Mouse (Mus musculus) liver, embryonic 14.5 days (tissue): ENCODE measurements around the gene Ssr2.

Source experiments
- CTCF ChIP-seq: IDR thresholded peaks from 2 replicates; pipeline ENCODE4 v1.5.1; 2016; ENCODE audit warnings: antibody characterized with exemption, low read depth, control low read depth
- EP300 ChIP-seq: IDR thresholded peaks from 2 replicates; pipeline ENCODE4 v1.6.1; 2016; ENCODE audit warnings: antibody characterized with exemption, low read depth

DNA sequence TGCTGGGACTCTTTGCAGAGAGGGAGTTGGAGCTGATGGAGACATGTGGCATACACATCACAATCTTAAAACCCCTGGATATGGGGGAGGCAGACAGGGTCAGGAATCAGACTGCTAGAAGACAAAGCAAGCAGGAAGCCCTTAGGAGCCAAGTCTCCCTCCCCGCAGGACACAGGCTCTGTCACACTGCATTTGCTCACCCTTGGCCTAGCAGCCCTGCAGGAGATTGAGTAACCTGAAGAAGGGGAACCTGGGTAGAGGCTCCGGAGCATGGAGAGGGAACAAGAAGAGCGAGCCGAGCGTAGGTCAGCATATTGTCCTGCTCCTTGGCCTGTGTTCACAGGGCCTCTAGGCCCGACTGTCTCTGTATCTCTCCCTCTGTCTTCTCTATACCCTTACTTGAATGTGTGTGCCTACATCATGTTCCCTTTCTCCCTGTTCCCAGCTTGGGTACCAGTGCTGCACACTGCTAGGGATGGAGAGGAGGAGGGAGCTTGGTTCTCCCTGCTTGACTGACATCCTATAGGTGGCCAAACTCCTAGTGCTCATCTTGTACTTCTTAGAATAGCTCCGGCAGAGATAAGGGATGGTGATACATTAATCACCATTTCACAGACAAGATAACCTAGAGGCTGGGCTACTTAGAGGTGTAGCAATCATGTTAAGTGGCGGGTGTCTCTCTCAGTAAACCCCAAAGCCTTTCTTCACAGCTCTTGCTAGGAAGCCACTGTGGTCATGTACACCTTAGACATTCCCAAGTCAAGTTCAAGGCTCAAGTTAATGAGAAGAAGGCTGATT is 42.6 kb downstream of the Ssr2 start:
- TF ChIP-seq CTCF (no peak), EP300 (no peak)
